Mouse (Mus musculus) R1 (cell line): Measurements from ENCODE around the gene Lyl1.

Experiments used
- DNase-seq: peaks from one replicate; pipeline ENCODE4 v3.0.0-alpha.2; 2018; ENCODE audit warnings: low read depth, low spot score

The Lyl1 gene

GRCm38 (mm10) chr8:84703466-84704249 is 2.4 kb downstream of the Lyl1 start:
- DNase-seq, result no peak

- peak; percentile 92 for DNase-seq
Measured at GRCm38 (mm10) chr8:84704356-84704755, 3.1 kb downstream of the Lyl1 start.

- DNase-seq, result peak; percentile 67
Measured at GRCm38 (mm10) chr8:84704867-84705831, 3.9 kb downstream of the Lyl1 start.

- no peak for DNase-seq
Measured at GRCm38 (mm10) chr8:84705960-84706359, 4.7 kb downstream of the Lyl1 start.

GRCm38 (mm10) chr8:84706610-84707266 is 5.5 kb downstream of the Lyl1 start:
- DNase-seq, result peak; percentile 40

GRCm38 (mm10) chr8:84707267-84707883 is 6.1 kb downstream of the Lyl1 start:
- DNase-seq, result peak; percentile 70

GRCm38 (mm10) chr8:84708071-84708541 is 6.8 kb downstream of the Lyl1 start:
- no peak for DNase-seq

- peak; percentile 92 for DNase-seq
Measured at GRCm38 (mm10) chr8:84708774-84709475, 7.7 kb downstream of the Lyl1 start.

GRCm38 (mm10) chr8:84709931-84710330 is 8.7 kb downstream of the Lyl1 start:
- no peak for DNase-seq

- DNase-seq, result no peak
Measured at GRCm38 (mm10) chr8:84711312-84711711, 10.1 kb downstream of the Lyl1 start.

- DNase-seq, result no peak
Measured at GRCm38 (mm10) chr8:84711933-84712758, 10.9 kb downstream of the Lyl1 start.

- no peak for DNase-seq
Measured at GRCm38 (mm10) chr8:84712759-84713120, 11.5 kb downstream of the Lyl1 start.

- no peak for DNase-seq
Measured at GRCm38 (mm10) chr8:84713381-84713780, 12.1 kb downstream of the Lyl1 start.

GRCm38 (mm10) chr8:84714161-84714560 is 12.9 kb downstream of the Lyl1 start:
- no peak for DNase-seq

GRCm38 (mm10) chr8:84715893-84716468 is 14.7 kb downstream of the Lyl1 start:
- DNase-seq, result no peak

GRCm38 (mm10) chr8:84716790-84717189 is 15.5 kb downstream of the Lyl1 start:
- no peak for DNase-seq

- DNase-seq, result no peak
Measured at GRCm38 (mm10) chr8:84718476-84718875, 17.2 kb downstream of the Lyl1 start.

GRCm38 (mm10) chr8:84718959-84719690 is 17.9 kb downstream of the Lyl1 start:
- DNase-seq, result no peak

- DNase-seq, result no peak
Measured at GRCm38 (mm10) chr8:84722530-84722849, 21.2 kb downstream of the Lyl1 start.
